Mouse (Mus musculus): ENCODE measurements at regions not wholly inside any gene's neighbourhood (a gene's known extent, or its start where the extent isn't known, plus 50 kb on each side); places are given as distances from the start of the nearest gene placed in this dataset.

DNA sequence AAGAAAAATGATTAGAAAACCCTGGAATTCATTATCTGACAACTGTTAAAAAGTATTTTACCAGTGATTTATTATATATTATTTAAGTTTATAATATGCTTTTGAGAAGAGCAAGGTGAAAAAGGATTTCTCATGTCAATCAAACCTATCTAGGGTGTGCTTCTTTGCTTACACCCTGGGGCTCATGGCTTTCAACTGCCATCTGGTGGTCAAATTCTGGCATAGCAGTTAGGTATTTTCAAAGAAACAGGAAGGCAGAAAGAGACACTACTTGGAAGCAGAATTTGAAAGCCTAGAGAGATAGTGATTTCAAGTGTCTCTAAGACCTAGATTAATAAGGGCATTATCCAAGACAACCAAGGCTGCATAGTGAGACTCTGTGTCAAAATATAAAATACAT lies 167.8 kb upstream of the Amot start:
- DNase-seq, result peak; percentile 10

DNA sequence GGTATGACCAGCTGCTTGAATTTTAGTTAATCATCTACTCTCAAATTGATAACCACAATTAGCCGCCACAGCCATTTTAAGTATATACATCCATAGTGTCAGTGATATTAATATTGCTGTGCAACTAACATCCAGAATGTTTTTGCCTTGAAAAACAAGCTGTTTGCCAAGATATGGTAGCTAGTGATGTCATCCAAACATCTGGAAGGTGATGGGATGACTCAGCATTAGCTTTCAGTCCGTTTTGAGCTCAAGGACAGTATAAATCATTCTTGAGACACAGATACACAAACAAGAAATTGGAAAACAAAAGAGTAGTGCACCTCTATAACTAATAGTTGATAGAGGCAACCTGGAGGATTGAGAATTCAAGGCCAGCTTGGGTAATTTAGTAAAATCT lies 146.7 kb upstream of the Amot start:
- no peak for DNase-seq

- no peak for DNase-seq
Measured at GRCm38 (mm10) chrX:145619649-145620048, 114.7 kb upstream of the Amot start.

GRCm38 (mm10) chrX:145602085-145602484 lies 97.1 kb upstream of the Amot start:
- no peak for DNase-seq

DNA sequence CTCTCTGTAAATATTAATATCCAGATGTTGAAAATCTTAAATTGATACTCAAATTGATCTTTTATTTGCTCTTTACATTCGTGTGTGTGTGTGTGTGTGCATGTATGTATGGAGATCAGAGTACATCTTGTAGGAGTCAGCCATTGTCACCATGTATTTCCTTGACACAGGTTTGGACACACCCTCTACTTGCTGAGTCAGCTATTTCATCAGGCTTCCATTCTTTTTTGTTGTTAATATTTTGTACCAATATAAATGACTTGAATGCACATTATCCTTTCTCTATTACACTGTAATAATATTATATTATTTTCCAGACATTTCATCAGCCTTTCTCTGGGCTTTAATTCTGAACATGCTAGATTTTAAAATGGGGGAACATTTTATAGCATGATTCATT lies 85.8 kb upstream of the Amot start:
- DNase-seq, result no peak

GRCm38 (mm10) chrX:145567528-145567927 lies 62.5 kb upstream of the Amot start:
- DNase-seq, result no peak

GRCm38 (mm10) chrX:145567073-145567472 lies 62.1 kb upstream of the Amot start:
- DNase-seq, result no peak

GRCm38 (mm10) chrX:145558881-145559280 lies 53.9 kb upstream of the Amot start:
- no peak for DNase-seq
